Mouse (Mus musculus): ENCODE results near the gene Tfb2m. TPM values are rescaled to one million over a fixed set of nuclear protein-coding genes. Genes with fewer than 3 reads are reported as not detected.

The Tfb2m gene
- polyA plus RNA-seq, 1 experiment = 14.2 TPM

DNA sequence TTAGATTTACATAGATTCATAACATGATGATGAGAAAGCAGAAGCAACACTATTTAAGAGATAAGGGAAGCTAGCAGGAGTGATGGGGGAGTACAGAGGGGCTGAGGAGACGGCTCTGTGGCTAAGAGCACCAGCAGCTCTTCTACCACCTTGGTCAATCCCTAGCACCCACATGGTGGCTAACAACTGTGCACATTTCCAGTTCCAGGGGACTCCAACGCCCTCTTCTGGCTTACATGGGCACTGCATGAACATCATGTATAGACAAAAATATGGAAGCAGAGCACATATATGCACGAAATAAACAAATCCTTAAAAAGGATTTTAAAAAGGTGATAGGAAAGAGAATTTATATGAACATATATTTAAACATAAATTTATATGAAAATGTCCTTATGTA, 4.6 kb downstream of the Tfb2m start:
- H3K36me3 ChIP-seq (ENCODE audit: control insufficient read depth, insufficient read depth) = peaks cover 12% of the 10 kb centered on the region
- no peak overlapping the region for H3ac ChIP-seq (ENCODE audit: control insufficient read depth, insufficient read length)
- H3K4me2 ChIP-seq (ENCODE audit: low read depth) = no peak overlapping the region
- no peaks in the 10 kb centered on the region for H3K27me3 ChIP-seq (ENCODE audit: control insufficient read depth, insufficient read depth, insufficient read length)
- no peak overlapping the region for H3K4me3 ChIP-seq
- peaks cover 21% of the 10 kb centered on the region for H3K79me2 ChIP-seq (ENCODE audit: control insufficient read depth, insufficient read depth)
- TF ChIP-seq CEBPB (IDR thresholded peaks at IDR 0.05; ENCODE audit: insufficient read depth, poor library complexity, severe bottlenecking) (no peak), USF1 (IDR thresholded peaks at IDR 0.05; ENCODE audit: low read depth) (no peak), POLR2A (IDR thresholded peaks at IDR 0.05; ENCODE audit: insufficient read length, low read depth) (no peak), MYOD1 (IDR thresholded peaks at IDR 0.05; ENCODE audit: control insufficient read depth in 1 of 3, insufficient read length in 2 of 3, low read depth in 2 of 3) (no peak), POLR2AphosphoS2 (IDR thresholded peaks at IDR 0.05; ENCODE audit: insufficient read length, low read depth) (no peak), TCF12 (IDR thresholded peaks at IDR 0.05; ENCODE audit: insufficient read depth, poor library complexity, severe bottlenecking) (no peak), MYOG (IDR thresholded peaks at IDR 0.05; ENCODE audit: control insufficient read depth in 1 of 3, insufficient read depth in 1 of 3, insufficient read length in 2 of 3, low read depth in 2 of 3) (no peak), E2F4 (IDR thresholded peaks at IDR 0.05; ENCODE audit: insufficient read depth) (no peak), MAX (IDR thresholded peaks at IDR 0.05; ENCODE audit: low read depth) (no peak), TCF3 (IDR thresholded peaks at IDR 0.05; ENCODE audit: insufficient read length, low read depth) (no peak), REST (IDR thresholded peaks at IDR 0.05; ENCODE audit: insufficient read depth, insufficient read length) (no peak), SRF (IDR thresholded peaks at IDR 0.05; ENCODE audit: control insufficient read depth, insufficient read length, low read depth) (no peak)

DNA sequence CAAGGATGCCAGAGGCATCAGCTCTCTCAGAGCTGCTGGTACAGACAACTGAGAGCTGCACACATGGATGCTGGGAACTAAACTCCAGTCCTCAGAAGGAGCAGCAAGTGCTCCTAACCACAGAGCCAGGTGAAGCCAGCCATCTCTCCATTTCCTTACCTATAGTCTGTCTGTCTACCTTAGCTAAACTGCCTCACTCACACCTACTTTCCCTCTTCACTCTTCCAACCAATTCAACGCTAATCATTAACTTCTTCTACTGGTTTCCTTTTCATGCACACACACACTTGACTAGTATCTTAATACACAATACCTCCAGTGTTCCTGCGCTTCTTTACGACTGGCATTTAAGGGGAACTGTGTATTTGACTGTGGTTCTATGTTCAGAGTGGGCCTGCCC, 6.2 kb downstream of the Tfb2m start:
- no peaks in the 10 kb centered on the region for H3K27me3 ChIP-seq (ENCODE audit: control insufficient read depth, insufficient read depth, insufficient read length)
- H3K4me2 ChIP-seq (ENCODE audit: low read depth) = no peak overlapping the region
- H3ac ChIP-seq (ENCODE audit: control insufficient read depth, insufficient read length) = no peak overlapping the region
- H3K4me3 ChIP-seq = no peak overlapping the region
- peaks cover 24% of the 10 kb centered on the region for H3K36me3 ChIP-seq (ENCODE audit: control insufficient read depth, insufficient read depth)
- peaks cover 12% of the 10 kb centered on the region for H3K79me2 ChIP-seq (ENCODE audit: control insufficient read depth, insufficient read depth)
- no peak for TF ChIP-seq E2F4 (IDR thresholded peaks at IDR 0.05; ENCODE audit: insufficient read depth)

DNA sequence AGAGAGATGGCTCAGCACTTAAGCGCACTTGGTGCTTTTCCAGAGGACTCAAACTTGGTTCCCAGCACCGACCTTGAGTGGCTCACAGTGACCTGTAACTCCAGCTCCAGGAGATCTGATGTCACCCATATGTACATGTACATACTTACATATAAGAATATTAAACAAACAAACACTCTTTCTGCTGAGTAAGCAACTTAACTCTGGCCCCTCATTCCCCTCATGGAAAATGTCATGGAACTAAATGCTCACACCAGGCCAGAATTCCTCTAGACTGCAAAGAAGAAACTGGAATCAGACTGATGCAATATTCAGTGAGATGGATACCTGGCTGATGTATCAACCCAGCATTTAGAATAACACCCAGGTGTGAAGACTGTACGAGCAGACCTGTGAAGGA, 7.0 kb downstream of the Tfb2m start:
- Histone ChIP-seq H3K27me3 (ENCODE audit: control insufficient read depth, insufficient read depth, insufficient read length) (no peaks in the 10 kb centered on the region), H3ac (ENCODE audit: control insufficient read depth, insufficient read length) (no peak overlapping the region), H3K4me3 (no peak overlapping the region), H3K79me2 (ENCODE audit: control insufficient read depth, insufficient read depth) (peaks cover 3% of the 10 kb centered on the region), H3K4me2 (ENCODE audit: low read depth) (no peak overlapping the region), H3K36me3 (ENCODE audit: control insufficient read depth, insufficient read depth) (peaks cover 29% of the 10 kb centered on the region)
- no peak for TF ChIP-seq MYOD1 (IDR thresholded peaks at IDR 0.05; ENCODE audit: control insufficient read depth in 1 of 3, insufficient read length in 2 of 3, low read depth in 2 of 3)
- TF ChIP-seq SRF (IDR thresholded peaks at IDR 0.05; ENCODE audit: control insufficient read depth, insufficient read length, low read depth) = no peak
- no peak for TF ChIP-seq USF1 (IDR thresholded peaks at IDR 0.05; ENCODE audit: low read depth)
- no peak for TF ChIP-seq POLR2AphosphoS2 (IDR thresholded peaks at IDR 0.05; ENCODE audit: insufficient read length, low read depth)

DNA sequence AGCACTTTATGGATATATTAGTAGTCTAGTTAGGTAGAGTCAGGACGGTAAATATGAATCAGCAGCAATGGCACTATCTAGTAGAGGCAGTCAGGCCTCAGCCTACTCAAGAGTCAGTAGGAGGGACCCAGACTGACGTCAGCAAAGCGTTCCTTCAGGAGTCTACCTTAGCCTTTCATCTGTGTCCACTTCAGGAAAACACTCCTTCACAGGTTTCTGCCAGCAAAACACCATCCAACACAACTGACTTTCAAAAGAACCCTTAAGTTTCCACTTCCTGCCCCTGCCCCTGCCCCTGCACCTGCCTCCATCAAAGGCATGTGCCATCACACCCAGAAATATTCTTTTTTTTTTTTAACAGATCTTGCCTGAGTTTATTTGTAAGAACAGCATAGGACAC, 26.2 kb downstream of the Tfb2m start:
- H3K27me3 ChIP-seq (ENCODE audit: control insufficient read depth, insufficient read depth, insufficient read length) = no peaks in the 10 kb centered on the region
- no peaks in the 10 kb centered on the region for H3K36me3 ChIP-seq (ENCODE audit: control insufficient read depth, insufficient read depth)
- H3ac ChIP-seq (ENCODE audit: control insufficient read depth, insufficient read length) = no peak overlapping the region
- no peaks in the 10 kb centered on the region for H3K79me2 ChIP-seq (ENCODE audit: control insufficient read depth, insufficient read depth)
- no peak overlapping the region for H3K4me2 ChIP-seq (ENCODE audit: low read depth)
- H3K4me3 ChIP-seq = no peak overlapping the region
- TF ChIP-seq MAX (IDR thresholded peaks at IDR 0.05; ENCODE audit: low read depth) (no peak), USF1 (IDR thresholded peaks at IDR 0.05; ENCODE audit: low read depth) (no peak), POLR2AphosphoS2 (IDR thresholded peaks at IDR 0.05; ENCODE audit: insufficient read length, low read depth) (no peak)

DNA sequence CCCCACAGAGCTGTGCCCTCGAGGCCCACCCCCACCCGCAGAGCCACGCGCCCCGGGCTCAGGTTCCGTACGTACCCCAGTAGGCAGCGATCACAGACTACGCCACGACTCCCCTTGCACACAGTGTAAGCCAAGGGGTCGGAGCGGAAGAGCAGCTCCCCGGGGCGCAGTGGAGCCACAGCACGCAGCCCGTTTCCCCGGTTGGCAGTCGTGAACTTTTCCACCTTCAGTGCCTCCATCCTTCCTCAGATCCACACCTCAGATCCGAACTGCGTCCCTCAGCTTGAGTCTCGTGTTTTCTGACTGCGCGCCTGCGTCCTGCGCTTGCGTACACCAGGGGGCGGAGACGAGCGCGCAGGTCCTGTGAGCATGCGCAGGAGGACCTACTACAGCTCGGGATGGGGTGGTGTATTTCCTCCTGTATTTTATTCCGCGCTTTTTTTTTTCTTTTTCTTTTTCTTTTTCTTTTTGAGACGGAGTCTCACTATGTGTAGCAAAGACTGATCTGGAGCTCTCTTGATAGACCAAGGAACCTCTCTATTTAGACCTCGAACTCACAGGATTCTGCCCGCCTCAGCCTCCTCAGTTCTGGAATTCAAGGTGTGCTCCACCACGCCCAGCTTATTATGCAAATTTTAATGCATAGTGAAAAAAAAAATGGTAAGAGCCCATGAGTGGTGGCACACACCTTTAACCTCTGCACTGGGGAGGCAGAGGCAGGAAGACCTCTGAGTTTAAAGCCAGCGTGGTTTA, 28.2 kb downstream of the Tfb2m start, which contains the start of gene Smyd3:
Smyd3 (minus strand) TSS at position 329 of the 753 bp plus-strand sequence.
- no peaks in the 10 kb centered on the region for H3K79me2 ChIP-seq (ENCODE audit: control insufficient read depth, insufficient read depth)
- no peaks in the 10 kb centered on the region for H3K36me3 ChIP-seq (ENCODE audit: control insufficient read depth, insufficient read depth)
- H3K4me3 ChIP-seq = peak within 1 kb of the TSS; percentile 56
- no peaks in the 10 kb centered on the region for H3K27me3 ChIP-seq (ENCODE audit: control insufficient read depth, insufficient read depth, insufficient read length)
- peak within 1 kb of the TSS; percentile 22 for H3ac ChIP-seq (ENCODE audit: control insufficient read depth, insufficient read length)
- TF ChIP-seq POLR2A (IDR thresholded peaks at IDR 0.05; ENCODE audit: insufficient read length, low read depth) = peak; percentile 87
- TF ChIP-seq SRF (IDR thresholded peaks at IDR 0.05; ENCODE audit: control insufficient read depth, insufficient read length, low read depth) = no peak
- no peak for TF ChIP-seq MAX (IDR thresholded peaks at IDR 0.05; ENCODE audit: low read depth)
- no peak for TF ChIP-seq REST (IDR thresholded peaks at IDR 0.05; ENCODE audit: insufficient read depth, insufficient read length)
- TF ChIP-seq TCF12 (IDR thresholded peaks at IDR 0.05; ENCODE audit: insufficient read depth, poor library complexity, severe bottlenecking) = no peak
- TF ChIP-seq POLR2AphosphoS2 (IDR thresholded peaks at IDR 0.05; ENCODE audit: insufficient read length, low read depth) = peak; percentile 86
- TF ChIP-seq CEBPB (IDR thresholded peaks at IDR 0.05; ENCODE audit: insufficient read depth, poor library complexity, severe bottlenecking) = no peak
- TF ChIP-seq TCF3 (IDR thresholded peaks at IDR 0.05; ENCODE audit: insufficient read length, low read depth) = no peak
- peak in 1 of 3 experiments; percentile 29 for TF ChIP-seq MYOG (IDR thresholded peaks at IDR 0.05; ENCODE audit: control insufficient read depth in 1 of 3, insufficient read depth in 1 of 3, insufficient read length in 2 of 3, low read depth in 2 of 3)
- TF ChIP-seq E2F4 (IDR thresholded peaks at IDR 0.05; ENCODE audit: insufficient read depth) = peak; percentile 37
- TF ChIP-seq USF1 (IDR thresholded peaks at IDR 0.05; ENCODE audit: low read depth) = no peak
- no peak for TF ChIP-seq MYOD1 (IDR thresholded peaks at IDR 0.05; ENCODE audit: control insufficient read depth in 1 of 3, insufficient read length in 2 of 3, low read depth in 2 of 3)
- peak within 1 kb of the TSS; percentile 87 for H3K4me2 ChIP-seq (ENCODE audit: low read depth)
